9 mouse cellular contexts compared by ENCODE assay signal in the genomic region with DNA sequence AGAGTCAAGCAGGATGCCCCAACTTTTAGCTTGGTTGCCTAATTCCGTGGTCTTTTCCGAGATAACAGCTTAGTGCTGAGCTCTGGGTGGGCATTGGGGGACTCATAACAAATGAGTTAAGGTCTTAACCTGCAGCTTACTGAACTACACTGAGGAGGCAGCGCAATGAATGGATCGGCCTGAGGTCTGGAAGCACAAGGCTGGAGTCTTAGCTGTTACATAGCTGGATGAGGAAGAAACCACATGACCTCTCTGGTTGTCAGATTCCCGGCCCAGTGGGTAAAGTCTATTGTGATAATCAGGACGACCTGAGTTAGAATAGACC. TPM values are rescaled to one million over a fixed set of nuclear protein-coding genes. Genes with fewer than 3 reads are reported as not detected.
DNase-seq lines count a peak whose midpoint lies in the region; ATAC-seq lines count a peak whose summit lies in the region.
"Had no signal": no experiment of that assay in that cellular context is flagged by ENCODE, and none has a peak within 500 bp of the region (broad histone marks: within the 10 kb centered on the region; RNA-seq: fewer than 3 reads in every experiment).

No protein-coding gene starts in this region.

- peak overlapping the region; percentile 98 for H3K4me2 ChIP-seq in heart, embryonic 16.5 days (ENCODE audit: low read depth, low read length)
- peak overlapping the region; percentile 98 for H3K4me2 ChIP-seq in hindbrain, embryonic 11.5 days (replicated peaks; ENCODE audit: low read depth, low read length)
- peak overlapping the region; percentile 98 for H3K4me2 ChIP-seq in midbrain, embryonic 12.5 days (replicated peaks)

- ATAC-seq in heart, embryonic 16.5 days (replicated peaks; ENCODE audit: extremely low read depth, insufficient read depth, low FRiP score): no peak
- ATAC-seq in hindbrain, embryonic 11.5 days (ENCODE audit: low FRiP score): no peak
- ATAC-seq in midbrain, embryonic 12.5 days (ENCODE audit: low FRiP score, low read depth): no peak

- H3K27ac ChIP-seq in heart, embryonic 16.5 days (ENCODE audit: low read length): peak overlapping the region; percentile 86
- no peak overlapping the region for H3K27ac ChIP-seq in hindbrain, embryonic 11.5 days (ENCODE audit: low read depth, low read length)
- H3K27ac ChIP-seq in midbrain, embryonic 12.5 days (replicated peaks): no peak overlapping the region

- H3K4me1 ChIP-seq in heart, embryonic 16.5 days (ENCODE audit: control insufficient read depth, insufficient read depth, low read length): peaks cover 22% of the 10 kb centered on the region
- peaks cover 4% of the 10 kb centered on the region; the same call in 1 of the 2 replicates for H3K4me1 ChIP-seq in hindbrain, embryonic 11.5 days (replicated peaks; ENCODE audit: control insufficient read depth, insufficient read depth, low read length)
- H3K4me1 ChIP-seq in midbrain, embryonic 12.5 days: peaks cover 24% of the 10 kb centered on the region

- 0 out of 2 replicates have a peak, but pooled peaks cover 3% of the 10 kb centered on the region for H3K27me3 ChIP-seq in heart, embryonic 16.5 days (ENCODE audit: control insufficient read depth, insufficient read depth, low read length)
- peaks cover 9% of the 10 kb centered on the region for H3K27me3 ChIP-seq in hindbrain, embryonic 11.5 days (ENCODE audit: control insufficient read depth, insufficient read depth, low read length)
- H3K27me3 ChIP-seq in midbrain, embryonic 12.5 days: peaks cover 62% of the 10 kb centered on the region

- H3K4me3 ChIP-seq in heart, embryonic 16.5 days (ENCODE audit: low read length): peak overlapping the region; percentile 83
- peak overlapping the region; percentile 60 for H3K4me3 ChIP-seq in hindbrain, embryonic 11.5 days (ENCODE audit: low read depth, low read length)
- peak overlapping the region; percentile 62 for H3K4me3 ChIP-seq in midbrain, embryonic 12.5 days

- DNase-seq in heart, postnatal 4 days: no peak
- DNase-seq in R1 (ENCODE audit: low read depth, low spot score): peak; percentile 60
- DNase-seq in hindbrain, embryonic 11.5 days (ENCODE audit: low spot score): no peak
- no peak for DNase-seq in c-Kit-positive CD71-positive TER-119-positive erythroid progenitor cells, embryonic 14.5 days (ENCODE audit: low spot score)
- DNase-seq in urinary bladder, postnatal 36 days (ENCODE audit: low spot score in 2 of 2): no peak
- DNase-seq in ovary, postnatal 14 days (ENCODE audit: low spot score): no peak

- H3K9me3 ChIP-seq in heart, embryonic 16.5 days (replicated peaks; ENCODE audit: control insufficient read depth, low read length): no peaks in the 10 kb centered on the region
- H3K9me3 ChIP-seq in hindbrain, embryonic 11.5 days (ENCODE audit: control insufficient read depth, low read length): no peaks in the 10 kb centered on the region
- H3K9me3 ChIP-seq in midbrain, embryonic 12.5 days: no peaks in the 10 kb centered on the region

- H3K36me3 ChIP-seq in heart, embryonic 16.5 days (ENCODE audit: control insufficient read depth, insufficient read depth): no peaks in the 10 kb centered on the region
- no peaks in the 10 kb centered on the region for H3K36me3 ChIP-seq in hindbrain, embryonic 11.5 days (ENCODE audit: control insufficient read depth, insufficient read depth, low read length)
- no peaks in the 10 kb centered on the region for H3K36me3 ChIP-seq in midbrain, embryonic 12.5 days

- H3K9ac ChIP-seq in heart, embryonic 16.5 days (ENCODE audit: low read length): peak overlapping the region; percentile 86
- no peak overlapping the region for H3K9ac ChIP-seq in hindbrain, embryonic 11.5 days (ENCODE audit: low read depth, low read length)
- peak overlapping the region; percentile 70; the same call in 1 of the 2 replicates for H3K9ac ChIP-seq in midbrain, embryonic 12.5 days (replicated peaks)

- WGBS in heart, embryonic 16.5 days: 18% methylated on average over 6 of the region's 6 CpGs
- WGBS in hindbrain, embryonic 11.5 days: 15% methylated on average over 6 of the region's 6 CpGs
- 11% methylated on average over 6 of the region's 6 CpGs for WGBS in midbrain, embryonic 12.5 days

RNA-seq across cellular contexts. Expression of gene 6030445D17Rik, which starts 0.3 kb away (rescaled TPM):
- polyA plus RNA-seq in heart, embryonic 16.5 days (2015; fragmentation: Nextera tagmentation; extraction: Ambion mirVana): 0.32 TPM in 1 of 2 replicates, not detected in the other
- total RNA-seq in heart, postnatal 4 days (2021): under 1 TPM; 0.34 to 0.45 TPM
- polyA plus RNA-seq in hindbrain, embryonic 11.5 days (2014; fragmentation: Nextera tagmentation; extraction: Ambion mirVana): not detected in 2 replicates
- 0.13 and 0.17 TPM in 2 replicates for polyA plus RNA-seq in midbrain, embryonic 12.5 days (2016; fragmentation: Nextera tagmentation; extraction: Ambion mirVana)

RNA-seq across cellular contexts. Expression of gene Luzp1, which starts 7.8 kb away (rescaled TPM):
- 96.1 and 97.5 TPM in 2 replicates for polyA plus RNA-seq in heart, embryonic 16.5 days (2015; fragmentation: Nextera tagmentation; extraction: Ambion mirVana)
- total RNA-seq in heart, postnatal 4 days (2021): 10 to 100 TPM; 58.4 to 62.3 TPM
- polyA plus RNA-seq in hindbrain, embryonic 11.5 days (2014; fragmentation: Nextera tagmentation; extraction: Ambion mirVana): 96.6 and 130 TPM in 2 replicates
- polyA plus RNA-seq in midbrain, embryonic 12.5 days (2016; fragmentation: Nextera tagmentation; extraction: Ambion mirVana): 88.0 and 97.0 TPM in 2 replicates

RNA-seq across cellular contexts. Expression of gene Htr1d, which starts 38.4 kb away (rescaled TPM):
- 0.14 and 0.20 TPM in 2 replicates for polyA plus RNA-seq in heart, embryonic 16.5 days (2015; fragmentation: Nextera tagmentation; extraction: Ambion mirVana)
- not detected for total RNA-seq in heart, postnatal 4 days (2021)
- 0.28 and 0.52 TPM in 2 replicates for polyA plus RNA-seq in hindbrain, embryonic 11.5 days (2014; fragmentation: Nextera tagmentation; extraction: Ambion mirVana)
- 0.06 and 0.68 TPM in 2 replicates for polyA plus RNA-seq in midbrain, embryonic 12.5 days (2016; fragmentation: Nextera tagmentation; extraction: Ambion mirVana)
- total RNA-seq: gastrocnemius, postnatal 14 days had no signal
